Mouse (Mus musculus) myocyte (in vitro differentiated cells): ENCODE data around the gene Hmgcll1. TPM values are rescaled to one million over a fixed set of nuclear protein-coding genes. Genes with fewer than 3 reads are reported as not detected.
"Not testable (repeated sequence)": the region's sequence is repeated elsewhere in the genome, so short reads cannot be mapped to it uniquely, and the experiment has no call there.

ENCODE experiments used
- H3K27me3 ChIP-seq: one replicate; pipeline ENCODE4 v1.6.1; 2011; ENCODE audit not compliant: control insufficient read depth, insufficient read depth, insufficient read length
- H3K36me3 ChIP-seq: one replicate; pipeline ENCODE4 v1.6.1; 2011; ENCODE audit not compliant: control insufficient read depth, insufficient read depth
- H3K4me2 ChIP-seq: one replicate; pipeline ENCODE4 v1.6.1; 2011; ENCODE audit warnings: low read depth, control low read depth
- H3K4me3 ChIP-seq: one replicate; pipeline ENCODE4 v1.5.1; 2011; ENCODE audit warnings: mild to moderate bottlenecking, control low read depth, moderate library complexity
- H3K79me2 ChIP-seq: one replicate; pipeline ENCODE4 v1.6.1; 2011; ENCODE audit not compliant: control insufficient read depth, insufficient read depth
- H3ac ChIP-seq: one replicate; pipeline ENCODE4 v1.6.1; 2011; ENCODE audit not compliant: control insufficient read depth, insufficient read length
- CEBPB ChIP-seq: IDR thresholded peaks from 2 replicates; pipeline ENCODE4 v1.6.1; 2011; ENCODE audit warnings: mild to moderate bottlenecking, moderate library complexity; ENCODE audit not compliant: poor library complexity, insufficient read depth, severe bottlenecking
- E2F4 ChIP-seq: IDR thresholded peaks from one replicate; pipeline ENCODE4 v1.6.1; 2011; ENCODE audit warnings: mild to moderate bottlenecking, control low read depth, moderate library complexity; ENCODE audit not compliant: insufficient read depth
- MAX ChIP-seq: IDR thresholded peaks from one replicate; pipeline ENCODE4 v1.6.1; 2011; ENCODE audit warnings: low read depth, mild to moderate bottlenecking, control low read depth
- MYOD1 ChIP-seq, 3 experiments: IDR thresholded peaks; one replicate each; pipeline ENCODE4 v1.6.1; 2011; ENCODE audit warnings: control low read depth in 2 of 3, low read depth in 2 of 3, mild to moderate bottlenecking in 2 of 3, moderate library complexity in 1 of 3; ENCODE audit not compliant: insufficient read length in 2 of 3, control insufficient read depth in 1 of 3
- MYOG ChIP-seq, 3 experiments: IDR thresholded peaks; one replicate each; pipeline ENCODE4 v1.6.1; 2011; ENCODE audit warnings: control low read depth in 2 of 3, low read depth in 2 of 3, mild to moderate bottlenecking in 2 of 3; ENCODE audit not compliant: insufficient read length in 2 of 3, control insufficient read depth in 1 of 3, insufficient read depth in 1 of 3
- POLR2A ChIP-seq: IDR thresholded peaks from one replicate; pipeline ENCODE4 v1.6.1; 2011; ENCODE audit warnings: low read depth, mild to moderate bottlenecking, control low read depth, moderate library complexity; ENCODE audit not compliant: insufficient read length
- POLR2AphosphoS2 ChIP-seq: IDR thresholded peaks from one replicate; pipeline ENCODE4 v1.6.1; 2011; ENCODE audit warnings: low read depth, control low read depth; ENCODE audit not compliant: insufficient read length
- REST ChIP-seq: IDR thresholded peaks from one replicate; pipeline ENCODE4 v1.6.1; 2011; ENCODE audit warnings: mild to moderate bottlenecking, control low read depth, moderate library complexity; ENCODE audit not compliant: insufficient read depth, insufficient read length
- SRF ChIP-seq: IDR thresholded peaks from one replicate; pipeline ENCODE4 v1.6.1; 2011; ENCODE audit warnings: low read depth; ENCODE audit not compliant: control insufficient read depth, insufficient read length
- TCF12 ChIP-seq: IDR thresholded peaks from one replicate; pipeline ENCODE4 v1.6.1; 2011; ENCODE audit warnings: mild to moderate bottlenecking, control low read depth; ENCODE audit not compliant: poor library complexity, insufficient read depth, severe bottlenecking
- TCF3 ChIP-seq: IDR thresholded peaks from one replicate; pipeline ENCODE4 v1.6.1; 2011; ENCODE audit warnings: low read depth, control low read depth; ENCODE audit not compliant: insufficient read length
- USF1 ChIP-seq: IDR thresholded peaks from one replicate; pipeline ENCODE4 v1.6.1; 2011; ENCODE audit warnings: low read depth, mild to moderate bottlenecking, control low read depth, moderate library complexity
- polyA plus RNA-seq: library from polyadenylated mRNA; unstranded; fragments of >200 nt; fragmentation: generic; extraction: Trizol; gene quantifications from one replicate; pipeline ENCODE4 v1.2.1, GENCODE M21; 2012; ENCODE audit warnings: missing spikeins

The Hmgcll1 gene
- polyA plus RNA-seq, 1 experiment: 0.14 TPM

DNA sequence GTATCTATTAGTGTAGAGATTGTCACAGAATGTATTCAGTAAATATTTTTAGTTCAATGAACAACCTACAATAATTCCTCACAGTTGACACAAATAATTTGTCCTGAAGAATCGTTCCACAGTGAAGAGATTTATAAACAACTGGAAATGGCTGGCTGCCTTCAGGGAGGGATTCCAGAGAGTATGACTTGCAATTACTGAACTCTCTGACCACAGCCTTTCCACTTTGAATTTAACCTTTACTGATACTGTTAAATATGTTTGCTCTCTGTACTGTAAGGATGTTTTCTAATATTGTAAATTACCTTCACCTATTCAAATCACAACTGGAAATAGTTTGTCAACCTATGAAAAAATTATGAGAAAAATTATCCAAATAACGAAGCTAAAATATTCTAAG is 76.9 kb downstream of the Hmgcll1 start:
- Histone ChIP-seq H3K36me3 (no peaks in the 10 kb centered on the region), H3K4me3 (no peak overlapping the region), H3K27me3 (no peaks in the 10 kb centered on the region), H3K79me2 (no peaks in the 10 kb centered on the region), H3K4me2 (no peak overlapping the region), H3ac (no peak overlapping the region)
- TF ChIP-seq TCF3 (no peak), E2F4 (no peak), POLR2AphosphoS2 (no peak), MAX (no peak), CEBPB (no peak)

DNA sequence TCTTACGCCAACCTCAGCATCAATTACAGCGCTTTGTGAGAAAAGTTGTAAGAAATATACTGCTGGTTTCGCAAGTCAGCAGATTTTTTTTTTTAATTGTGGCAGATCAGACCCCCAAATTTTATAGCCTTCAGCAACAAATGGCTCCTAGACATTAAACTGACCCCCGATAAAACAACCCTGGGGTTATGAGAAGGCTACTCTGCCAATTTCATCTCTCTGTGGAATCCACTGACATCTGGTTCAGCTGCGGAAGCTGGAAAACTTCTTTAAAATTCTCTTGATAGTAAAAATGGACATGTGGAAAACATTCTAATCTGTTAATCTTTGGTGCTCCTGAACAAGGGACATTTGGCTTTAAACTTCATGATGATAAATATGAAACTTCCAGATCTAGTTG is 82.6 kb downstream of the Hmgcll1 start:
- Histone ChIP-seq H3K27me3 (no peaks in the 10 kb centered on the region), H3K4me3 (no peak overlapping the region), H3K79me2 (no peaks in the 10 kb centered on the region), H3K4me2 (no peak overlapping the region), H3K36me3 (no peaks in the 10 kb centered on the region), H3ac (no peak overlapping the region)
- TF ChIP-seq CEBPB (no peak), POLR2A (no peak), SRF (no peak), TCF12 (no peak), E2F4 (no peak), USF1 (no peak), MYOG (IDR thresholded peaks at IDR 0.05; ENCODE audit: control insufficient read depth in 1 of 3, insufficient read depth in 1 of 3, insufficient read length in 2 of 3, low read depth in 2 of 3) (no peak), MAX (no peak), REST (no peak), MYOD1 (IDR thresholded peaks at IDR 0.05; ENCODE audit: control insufficient read depth in 1 of 3, insufficient read length in 2 of 3, low read depth in 2 of 3) (no peak), TCF3 (no peak), POLR2AphosphoS2 (no peak)

DNA sequence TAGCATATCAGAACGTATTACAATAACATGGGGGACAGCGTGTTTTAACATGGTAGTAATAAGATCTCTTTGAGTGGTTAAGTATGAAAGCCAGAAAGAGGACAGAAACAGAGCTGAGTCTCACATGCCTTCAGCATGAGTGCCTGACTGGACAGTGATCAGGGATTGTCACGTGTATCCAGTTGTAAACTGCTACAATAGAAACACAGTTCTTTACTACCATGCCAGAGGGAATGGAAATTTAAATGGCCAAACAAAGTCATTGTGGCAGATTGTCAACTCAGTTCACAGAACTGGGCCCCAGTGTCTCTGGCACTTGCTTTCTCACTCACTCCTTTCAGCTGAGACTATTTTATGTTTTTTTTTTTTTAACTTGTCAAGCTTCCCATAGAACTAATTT is 85.3 kb downstream of the Hmgcll1 start:
- no peaks in the 10 kb centered on the region for H3K79me2 ChIP-seq
- H3K4me2 ChIP-seq: no peak overlapping the region
- no peaks in the 10 kb centered on the region for H3K36me3 ChIP-seq
- H3K27me3 ChIP-seq: no peaks in the 10 kb centered on the region
- TF ChIP-seq REST (no peak), POLR2AphosphoS2 (no peak), USF1 (no peak), TCF12 (no peak), E2F4 (no peak), POLR2A (no peak), SRF (no peak), MAX (no peak), MYOD1 (IDR thresholded peaks at IDR 0.05; ENCODE audit: control insufficient read depth in 1 of 3, insufficient read length in 2 of 3, low read depth in 2 of 3) (no peak), MYOG (IDR thresholded peaks at IDR 0.05; ENCODE audit: control insufficient read depth in 1 of 3, insufficient read depth in 1 of 3, insufficient read length in 2 of 3, low read depth in 2 of 3) (no peak), CEBPB (no peak), TCF3 (no peak)
- H3ac ChIP-seq: no peak overlapping the region
- no peak overlapping the region for H3K4me3 ChIP-seq

DNA sequence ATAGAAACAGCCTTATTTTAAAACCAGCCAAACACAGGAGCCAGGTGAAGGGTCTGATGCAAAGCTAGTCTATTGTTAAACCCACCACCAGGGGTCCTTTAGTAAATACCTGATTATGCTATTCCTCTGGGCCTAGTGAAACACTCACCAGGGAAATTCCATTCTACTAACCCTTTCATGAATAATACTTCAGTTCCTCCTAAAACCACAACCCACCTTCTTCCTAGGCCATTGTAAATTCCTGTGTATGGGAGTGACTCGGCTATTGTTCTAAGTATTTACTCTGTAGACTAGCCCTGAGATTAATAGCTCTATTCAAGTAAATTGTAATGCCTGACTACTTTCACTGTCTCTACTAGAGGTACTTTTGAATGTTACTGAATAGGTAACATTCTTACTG is 89.8 kb downstream of the Hmgcll1 start:
- not testable (repeated sequence) for H3K79me2 ChIP-seq, H3K4me3 ChIP-seq, H3K4me2 ChIP-seq, H3K36me3 ChIP-seq, H3K27me3 ChIP-seq, H3ac ChIP-seq

DNA sequence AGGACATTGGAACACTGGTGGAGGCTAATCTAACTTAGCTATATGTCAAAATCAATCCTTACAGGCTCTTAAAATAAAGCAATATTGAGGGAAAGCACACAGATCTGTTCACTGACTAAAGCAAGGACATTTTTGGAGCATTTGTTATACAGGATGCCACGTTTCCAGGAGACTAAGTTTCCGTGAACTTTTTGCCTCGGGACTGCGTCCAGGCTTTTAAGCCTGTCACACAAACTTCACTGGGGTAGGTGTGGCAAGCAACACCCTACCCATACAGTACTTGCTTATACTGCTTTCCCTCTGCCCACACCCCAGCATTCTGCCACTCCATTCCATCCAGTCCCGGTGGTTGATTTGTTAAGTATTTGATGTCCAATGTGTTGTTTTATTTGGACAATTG is 90.2 kb downstream of the Hmgcll1 start:
- Histone ChIP-seq H3K4me3 (no peak overlapping the region), H3K79me2 (no peaks in the 10 kb centered on the region), H3K36me3 (no peaks in the 10 kb centered on the region), H3K27me3 (no peaks in the 10 kb centered on the region), H3ac (no peak overlapping the region), H3K4me2 (no peak overlapping the region)
- TF ChIP-seq POLR2A: no peak
- TF ChIP-seq REST: no peak
- TF ChIP-seq MAX: no peak
- TF ChIP-seq TCF3: no peak
- no peak for TF ChIP-seq E2F4
- no peak for TF ChIP-seq USF1
- TF ChIP-seq CEBPB: no peak
- no peak for TF ChIP-seq TCF12
- no peak for TF ChIP-seq POLR2AphosphoS2
- no peak for TF ChIP-seq MYOD1 (IDR thresholded peaks at IDR 0.05; ENCODE audit: control insufficient read depth in 1 of 3, insufficient read length in 2 of 3, low read depth in 2 of 3)
- TF ChIP-seq SRF: no peak
- no peak for TF ChIP-seq MYOG (IDR thresholded peaks at IDR 0.05; ENCODE audit: control insufficient read depth in 1 of 3, insufficient read depth in 1 of 3, insufficient read length in 2 of 3, low read depth in 2 of 3)

DNA sequence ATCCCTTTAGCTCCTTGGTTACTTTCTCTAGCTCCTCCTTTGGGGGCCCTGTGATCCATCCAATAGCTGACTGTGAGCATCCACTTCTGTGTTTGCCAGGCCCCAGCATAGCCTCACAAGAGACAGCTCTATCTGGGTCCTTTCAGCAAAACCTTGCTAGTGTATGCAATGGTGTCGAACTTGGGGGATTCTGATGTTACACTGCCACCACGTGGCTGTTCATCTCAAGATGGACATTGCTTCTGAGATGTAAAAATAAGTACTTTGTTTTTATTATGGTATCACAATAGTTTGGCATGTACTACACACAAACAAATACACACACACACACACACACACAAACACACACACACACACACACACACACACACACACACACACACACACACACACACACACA is 108.2 kb downstream of the Hmgcll1 start:
- not testable (repeated sequence) for H3K79me2 ChIP-seq, H3K4me3 ChIP-seq, H3K27me3 ChIP-seq

More for the DNA sequence above, 108.2 kb downstream of the Hmgcll1 start:
- H3ac ChIP-seq, H3K36me3 ChIP-seq, H3K4me2 ChIP-seq: not testable (repeated sequence)
